Mouse (Mus musculus) intestine, embryonic 15.5 days (tissue): ENCODE measurements around the gene Dhx37. TPM values are rescaled to one million over a fixed set of nuclear protein-coding genes. Genes with fewer than 3 reads are reported as not detected.
"Not testable (repeated sequence)": the region's sequence is repeated elsewhere in the genome, so short reads cannot be mapped to it uniquely, and the experiment has no call there.

Experiments
- ATAC-seq: fragments of 200-750 bp; cut with Nextera tagmentation; 2 replicates; pipeline ENCODE4 v1.8.0; 2017; ENCODE audit warnings: moderate TSS enrichment, moderate library complexity
- H3K27ac ChIP-seq: fragments of 300-500 bp; sonication (generic); 2 replicates; pipeline ENCODE4 v1.5.1; 2015; ENCODE audit warnings: mild to moderate bottlenecking, inconsistent platforms
- H3K27me3 ChIP-seq: fragments of 300-500 bp; sonication (generic); replicated peaks from 2 replicates; pipeline ENCODE4 v1.6.1; 2015; ENCODE audit warnings: inconsistent platforms
- H3K36me3 ChIP-seq: fragments of 300-500 bp; sonication (generic); 2 replicates; pipeline ENCODE4 v1.6.1; 2015; ENCODE audit warnings: inconsistent platforms
- H3K4me1 ChIP-seq: fragments of 300-500 bp; sonication (generic); replicated peaks from 2 replicates; pipeline ENCODE4 v1.6.1; 2015; ENCODE audit warnings: inconsistent platforms
- H3K4me2 ChIP-seq: fragments of 300-500 bp; sonication (generic); replicated peaks from 2 replicates; pipeline ENCODE4 v1.6.1; 2015; ENCODE audit warnings: mild to moderate bottlenecking, inconsistent platforms
- H3K4me3 ChIP-seq: fragments of 300-500 bp; sonication (generic); replicated peaks from 2 replicates; pipeline ENCODE4 v1.5.1; 2015; ENCODE audit warnings: inconsistent platforms
- H3K9ac ChIP-seq: fragments of 300-500 bp; sonication (generic); 2 replicates; pipeline ENCODE4 v1.6.1; 2015; ENCODE audit warnings: inconsistent platforms
- H3K9me3 ChIP-seq: fragments of 300-500 bp; sonication (generic); 2 replicates; pipeline ENCODE4 v1.6.1; 2016; ENCODE audit warnings: inconsistent platforms
- WGBS: fragments of 180-500 bp; shearing (Covaris S2); methylation state at CpG from one replicate; pipeline ENCODE4 v1.1.7; 2015; 5-methylcytosine and 5-hydroxymethylcytosine counted together
- polyA plus RNA-seq: library from polyadenylated mRNA; unstranded; fragments of >200 nt; fragmentation: Nextera tagmentation; extraction: Ambion mirVana; gene quantifications from 2 replicates; pipeline ENCODE4 v1.2.1, GENCODE M21; 2015

Gene Dhx37
- polyA plus RNA-seq, 1 experiment from 2014 or later: 10.7 TPM

- not testable (repeated sequence) for H3K9ac ChIP-seq, H3K36me3 ChIP-seq, H3K4me2 ChIP-seq
Measured at GRCm38 (mm10) chr5:125392176-125392575, 41.7 kb downstream of the Dhx37 start.

DNA sequence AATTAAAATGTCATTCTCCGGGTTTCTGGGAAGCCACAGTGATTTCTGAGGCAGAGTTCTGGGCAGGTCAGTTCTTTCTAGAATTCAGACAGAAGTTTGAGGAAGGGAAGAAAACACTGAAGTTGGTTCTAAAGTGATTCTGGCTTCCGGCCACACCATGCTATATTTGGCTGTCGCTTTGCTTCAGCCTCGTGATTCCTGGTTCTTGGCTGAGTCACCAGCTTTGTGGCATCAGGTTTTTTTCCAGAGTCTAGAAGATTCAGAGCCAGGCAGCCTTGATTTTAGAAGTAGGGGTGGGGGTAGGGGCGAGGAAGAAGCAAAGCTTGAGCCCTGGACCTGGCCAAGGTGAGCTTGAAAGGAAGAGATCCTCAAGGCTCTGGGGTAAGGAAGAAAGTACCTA, 42.3 kb downstream of the Dhx37 start:
- H3K9ac ChIP-seq: no peak overlapping the region
- H3K4me2 ChIP-seq: no peak overlapping the region
- H3K4me3 ChIP-seq: no peak overlapping the region
- H3K36me3 ChIP-seq: no peaks in the 10 kb centered on the region
- peaks cover 15% of the 10 kb centered on the region for H3K4me1 ChIP-seq
- H3K9me3 ChIP-seq: no peaks in the 10 kb centered on the region
- WGBS: 66% methylated on average over 5 of the region's 5 CpGs
- H3K27ac ChIP-seq: peak overlapping the region; percentile 59
- H3K27me3 ChIP-seq: no peaks in the 10 kb centered on the region
- no peak for ATAC-seq

More at GRCm38 (mm10) chr5:125392176-125392575, 41.7 kb downstream of the Dhx37 start:
- ATAC-seq, H3K9me3 ChIP-seq, H3K4me3 ChIP-seq, H3K27me3 ChIP-seq: not testable (repeated sequence)
- Histone ChIP-seq H3K4me1 (peaks cover 15% of the 10 kb centered on the region), H3K27ac (peak overlapping the region; percentile 59; the same call in 1 of the 2 replicates)
- 91% methylated on average over 4 of the region's 4 CpGs for WGBS

DNA sequence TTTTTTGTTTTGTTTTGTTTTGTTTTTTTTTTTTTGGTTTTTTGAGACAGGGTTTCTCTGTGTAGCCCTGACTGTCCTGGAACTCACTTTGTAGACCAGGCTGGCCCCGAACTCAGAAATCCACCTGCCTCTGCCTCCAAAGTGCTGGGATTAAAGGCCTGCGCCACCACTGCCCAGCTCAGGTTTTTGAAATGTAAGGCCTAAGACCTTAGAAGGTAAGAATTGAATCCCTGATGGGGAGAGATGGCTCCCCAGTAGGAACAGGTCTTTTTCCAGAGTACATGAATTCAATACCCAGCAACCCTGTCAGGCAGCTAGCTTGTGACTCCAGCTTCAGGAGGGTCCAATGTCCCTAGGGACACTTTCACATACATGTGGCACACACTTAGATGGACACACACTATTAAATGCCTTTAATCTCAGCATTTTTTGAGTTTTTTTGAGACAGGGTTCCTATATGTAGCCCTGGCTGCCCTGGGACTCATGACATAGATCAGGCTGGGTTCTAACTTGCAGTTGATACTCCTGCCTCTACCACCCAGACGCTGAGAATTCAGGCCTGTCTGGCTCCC, 42.9 kb downstream of the Dhx37 start:
- no peak overlapping the region for H3K9ac ChIP-seq
- ATAC-seq: no peak
- peak overlapping the region; percentile 59 for H3K27ac ChIP-seq

GRCm38 (mm10) chr5:125389579-125390441, 44.1 kb downstream of the Dhx37 start, which contains the start of gene Ubc:
TSS of gene Ubc (minus strand) at chr5:125390202.
- WGBS: under 1% methylated on average over 69 of the region's 69 CpGs
- H3K9ac ChIP-seq: peak within 1 kb of the TSS; percentile 96
- no peaks in the 10 kb centered on the region for H3K27me3 ChIP-seq
- H3K36me3 ChIP-seq: peaks cover 8% of the 10 kb centered on the region; the same call in 1 of the 2 replicates
- peaks cover 15% of the 10 kb centered on the region for H3K4me1 ChIP-seq
- peak within 1 kb of the TSS; percentile 94 for H3K27ac ChIP-seq
- peak; percentile 55 for ATAC-seq
- H3K9me3 ChIP-seq: no peaks in the 10 kb centered on the region
- peak within 1 kb of the TSS; percentile 91 for H3K4me3 ChIP-seq
- peak within 1 kb of the TSS; percentile 88 for H3K4me2 ChIP-seq

More for the DNA sequence above, 42.9 kb downstream of the Dhx37 start:
- H3K4me3 ChIP-seq: no peak overlapping the region
- peaks cover 15% of the 10 kb centered on the region for H3K4me1 ChIP-seq
- 83% methylated on average over 3 of the region's 3 CpGs for WGBS
- H3K4me2 ChIP-seq: no peak overlapping the region
- H3K27me3 ChIP-seq: no peaks in the 10 kb centered on the region
- H3K9me3 ChIP-seq: no peaks in the 10 kb centered on the region
- H3K36me3 ChIP-seq: no peaks in the 10 kb centered on the region

GRCm38 (mm10) chr5:125389131-125389578, 44.8 kb downstream of the Dhx37 start, which contains the start of gene Gm10382:
TSS of gene Gm10382 (plus strand) at chr5:125389322.
- H3K27me3 ChIP-seq: no peaks in the 10 kb centered on the region
- H3K4me1 ChIP-seq: peaks cover 12% of the 10 kb centered on the region
- ATAC-seq: peak; percentile 11
- WGBS: under 1% methylated on average over 41 of the region's 41 CpGs
- H3K4me3 ChIP-seq: peak within 1 kb of the TSS; percentile 91
- H3K27ac ChIP-seq: peak within 1 kb of the TSS; percentile 94
- peak within 1 kb of the TSS; percentile 88 for H3K4me2 ChIP-seq
- peaks cover 8% of the 10 kb centered on the region; the same call in 1 of the 2 replicates for H3K36me3 ChIP-seq
- peak within 1 kb of the TSS; percentile 96 for H3K9ac ChIP-seq
- H3K9me3 ChIP-seq: no peaks in the 10 kb centered on the region

- peaks cover 8% of the 10 kb centered on the region; the same call in 1 of the 2 replicates for H3K36me3 ChIP-seq
- H3K4me1 ChIP-seq: peaks cover 6% of the 10 kb centered on the region; the same call in 1 of the 2 replicates
- H3K4me2 ChIP-seq: peak overlapping the region; percentile 88
- H3K9me3 ChIP-seq: no peaks in the 10 kb centered on the region
- H3K27ac ChIP-seq: 0 out of 2 replicates have a peak overlapping the region, but pooled peaks have one; percentile 94
- 18% methylated on average over 13 of the region's 13 CpGs for WGBS
- peak overlapping the region; percentile 91 for H3K4me3 ChIP-seq
- ATAC-seq: no peak
- H3K9ac ChIP-seq: peak overlapping the region; percentile 96
- H3K27me3 ChIP-seq: no peaks in the 10 kb centered on the region
Measured at GRCm38 (mm10) chr5:125388358-125389092, 45.4 kb downstream of the Dhx37 start.

DNA sequence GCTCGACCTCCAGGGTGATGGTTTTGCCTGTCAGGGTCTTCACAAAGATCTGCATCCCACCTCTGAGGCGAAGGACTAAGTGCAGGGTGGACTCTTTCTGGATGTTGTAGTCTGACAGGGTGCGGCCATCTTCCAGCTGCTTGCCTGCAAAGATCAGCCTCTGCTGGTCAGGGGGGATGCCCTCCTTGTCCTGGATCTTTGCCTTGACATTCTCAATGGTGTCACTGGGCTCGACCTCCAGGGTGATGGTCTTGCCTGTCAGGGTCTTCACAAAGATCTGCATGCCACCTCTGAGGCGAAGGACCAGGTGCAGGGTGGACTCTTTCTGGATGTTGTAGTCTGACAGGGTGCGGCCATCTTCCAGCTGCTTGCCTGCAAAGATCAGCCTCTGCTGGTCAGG, 46.6 kb downstream of the Dhx37 start:
- not testable (repeated sequence) for H3K9me3 ChIP-seq, H3K27ac ChIP-seq, H3K4me1 ChIP-seq, H3K9ac ChIP-seq, ATAC-seq, H3K36me3 ChIP-seq, H3K4me3 ChIP-seq, H3K4me2 ChIP-seq, H3K27me3 ChIP-seq
- 86% methylated on average over 5 of the region's 6 CpGs for WGBS

DNA sequence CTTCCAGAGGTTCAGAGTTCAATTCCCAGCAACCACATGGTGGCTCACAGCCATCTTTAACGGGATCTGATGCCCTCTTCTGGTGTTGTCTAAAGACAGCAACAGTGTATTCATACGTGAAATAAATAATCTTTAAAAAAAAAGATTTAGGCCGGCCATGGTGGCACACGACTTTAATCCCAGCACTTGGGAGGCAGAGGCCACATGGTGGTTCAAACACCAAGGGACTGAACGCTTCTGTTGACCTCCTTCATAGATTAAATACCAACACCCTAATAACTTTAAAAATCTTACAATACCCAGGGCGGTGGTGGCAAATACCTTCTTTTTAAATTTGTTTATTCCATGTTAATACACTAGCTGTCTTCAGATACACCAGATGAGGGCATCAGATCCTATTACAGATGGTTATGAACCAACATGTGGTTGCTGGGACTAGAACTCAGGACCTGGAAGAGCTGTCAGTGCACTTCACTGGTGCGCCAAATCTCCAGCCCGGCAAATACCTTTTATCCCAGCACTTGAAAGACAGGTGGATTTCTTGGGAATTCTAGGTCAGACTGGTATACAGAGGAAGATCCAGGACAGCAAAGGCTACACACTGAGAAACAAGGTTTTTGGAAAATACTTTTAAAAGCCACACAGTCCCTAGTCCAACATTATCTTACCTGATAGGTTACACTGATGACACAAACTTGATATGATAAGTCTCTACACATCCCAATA, 48.5 kb downstream of the Dhx37 start:
- 77% methylated on average over 8 of the region's 8 CpGs for WGBS
- H3K4me2 ChIP-seq: 0 out of 2 replicates have a peak overlapping the region, but pooled peaks have one; percentile 10
- no peaks in the 10 kb centered on the region for H3K27me3 ChIP-seq
- H3K9me3 ChIP-seq: no peaks in the 10 kb centered on the region
- no peaks in the 10 kb centered on the region for H3K4me1 ChIP-seq
- H3K27ac ChIP-seq: no peak overlapping the region
- no peak overlapping the region for H3K4me3 ChIP-seq
- ATAC-seq: no peak
- peaks cover 8% of the 10 kb centered on the region; the same call in 1 of the 2 replicates for H3K36me3 ChIP-seq
- H3K9ac ChIP-seq: no peak overlapping the region

DNA sequence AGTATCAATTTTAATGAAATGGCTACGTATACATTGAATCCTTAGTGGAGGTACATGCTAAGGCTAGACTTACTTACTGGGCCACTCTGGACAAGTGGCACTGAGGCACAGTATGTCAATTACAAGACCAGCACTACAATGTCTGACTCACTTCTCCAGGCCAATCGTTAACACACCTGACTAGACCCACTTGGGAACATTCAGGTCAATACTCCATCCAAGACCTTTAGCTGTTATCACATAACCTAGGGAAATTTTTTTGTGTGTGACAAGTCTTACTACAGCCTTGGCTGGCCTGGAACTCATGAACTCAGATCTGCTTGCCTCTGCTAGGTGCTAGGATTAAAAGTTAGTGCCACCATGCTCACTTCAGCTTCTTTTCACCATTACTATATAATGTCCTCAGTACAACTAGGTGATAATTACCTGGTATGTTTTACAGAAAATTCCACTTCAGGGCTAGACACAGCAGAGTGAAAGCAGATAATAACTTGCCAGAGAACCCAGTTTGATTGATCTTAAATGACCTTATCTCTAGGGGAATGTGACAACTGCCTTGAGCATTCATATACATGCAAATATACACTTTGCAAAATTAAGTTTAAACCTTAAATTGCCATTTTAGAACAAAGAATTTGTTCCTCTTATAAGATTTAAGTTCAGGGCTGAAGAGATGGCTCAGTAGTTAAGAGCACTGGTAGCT, 49.3 kb downstream of the Dhx37 start:
- Histone ChIP-seq H3K9ac (no peak overlapping the region), H3K9me3 (no peaks in the 10 kb centered on the region), H3K4me1 (no peaks in the 10 kb centered on the region), H3K4me2 (no peak overlapping the region), H3K27me3 (no peaks in the 10 kb centered on the region), H3K27ac (no peak overlapping the region), H3K4me3 (no peak overlapping the region), H3K36me3 (peaks cover 8% of the 10 kb centered on the region; the same call in 1 of the 2 replicates)
- no peak for ATAC-seq
- WGBS: 81% methylated on average over 2 of the region's 2 CpGs

- H3K36me3 ChIP-seq: peaks cover 8% of the 10 kb centered on the region; the same call in 1 of the 2 replicates
- no peaks in the 10 kb centered on the region for H3K9me3 ChIP-seq
- no peaks in the 10 kb centered on the region for H3K27me3 ChIP-seq
- H3K4me1 ChIP-seq: no peaks in the 10 kb centered on the region
- H3K4me3 ChIP-seq: no peak overlapping the region
- 76% methylated on average over 3 of the region's 3 CpGs for WGBS
- ATAC-seq: 0 out of 2 replicates have a peak, but pooled peaks have one; percentile 4
- no peak overlapping the region for H3K4me2 ChIP-seq
- H3K9ac ChIP-seq: no peak overlapping the region
- H3K27ac ChIP-seq: no peak overlapping the region
Measured at GRCm38 (mm10) chr5:125383637-125384420, 50.1 kb downstream of the Dhx37 start.
